Mouse (Mus musculus): ENCODE data around the gene Apoe. TPM values are rescaled to one million over a fixed set of nuclear protein-coding genes. Genes with fewer than 3 reads are reported as not detected.
A peak's percentile ranks its signal among the peaks of the same experiment; 100 is the strongest.

Gene Apoe
- polyA plus RNA-seq, 1 experiment = 393 TPM

DNA sequence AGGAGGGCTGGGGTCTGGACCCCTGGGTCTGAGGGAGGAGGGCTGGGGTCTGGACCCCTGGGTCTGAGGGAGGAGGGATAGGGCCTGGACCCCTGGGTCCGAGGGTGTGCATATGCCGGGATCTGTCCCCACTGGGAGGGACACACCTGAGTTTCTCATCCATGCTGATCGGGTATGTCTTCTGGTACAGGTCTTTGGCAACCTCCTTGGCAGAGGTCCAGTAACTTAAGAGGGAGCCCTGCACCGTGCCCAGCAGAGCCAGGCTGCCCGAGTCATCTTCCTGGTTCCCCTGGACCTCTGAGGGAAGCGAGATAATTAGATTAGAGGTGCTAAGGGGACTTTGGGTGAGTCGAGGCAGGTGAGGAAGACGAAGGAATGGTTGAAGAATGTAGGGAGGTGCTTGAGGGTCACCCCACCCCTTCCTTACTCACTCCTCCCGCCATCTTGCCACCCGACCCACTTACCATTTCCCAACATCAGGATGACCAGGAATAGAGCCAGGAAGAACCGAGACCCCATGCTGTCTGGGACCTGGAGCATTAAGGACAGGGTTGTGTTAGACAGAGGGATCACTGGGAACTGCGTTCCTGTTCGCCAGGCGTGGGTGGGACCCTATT lies 25.8 kb downstream of the Apoe start:
- DNase-seq (ENCODE audit: low read depth, low spot score) = no peak
- 44% methylated on average over 14 of the region's 14 CpGs for WGBS

DNA sequence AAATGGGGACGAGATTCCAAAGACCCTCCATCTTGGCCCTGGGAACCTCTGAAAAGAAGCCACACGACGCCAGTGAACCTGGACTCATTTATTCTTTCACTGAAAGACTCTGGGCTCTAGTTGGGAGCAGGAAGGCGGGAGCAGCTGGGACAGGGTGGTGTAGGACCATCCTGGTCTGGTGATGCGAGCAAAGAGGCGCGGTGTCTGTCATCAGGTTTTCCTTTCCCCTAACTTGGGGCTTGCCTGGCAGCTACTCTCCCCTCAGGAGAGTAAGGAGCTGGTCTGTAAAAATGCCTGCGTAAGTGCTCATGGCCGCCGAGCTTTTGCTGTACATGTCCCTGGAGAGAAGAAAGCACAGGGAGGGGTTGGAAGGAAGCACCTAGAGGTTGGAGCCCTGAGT lies 27.5 kb downstream of the Apoe start:
- no peak for DNase-seq (ENCODE audit: low read depth, low spot score)
- WGBS = 79% methylated on average over 10 of the region's 10 CpGs

DNA sequence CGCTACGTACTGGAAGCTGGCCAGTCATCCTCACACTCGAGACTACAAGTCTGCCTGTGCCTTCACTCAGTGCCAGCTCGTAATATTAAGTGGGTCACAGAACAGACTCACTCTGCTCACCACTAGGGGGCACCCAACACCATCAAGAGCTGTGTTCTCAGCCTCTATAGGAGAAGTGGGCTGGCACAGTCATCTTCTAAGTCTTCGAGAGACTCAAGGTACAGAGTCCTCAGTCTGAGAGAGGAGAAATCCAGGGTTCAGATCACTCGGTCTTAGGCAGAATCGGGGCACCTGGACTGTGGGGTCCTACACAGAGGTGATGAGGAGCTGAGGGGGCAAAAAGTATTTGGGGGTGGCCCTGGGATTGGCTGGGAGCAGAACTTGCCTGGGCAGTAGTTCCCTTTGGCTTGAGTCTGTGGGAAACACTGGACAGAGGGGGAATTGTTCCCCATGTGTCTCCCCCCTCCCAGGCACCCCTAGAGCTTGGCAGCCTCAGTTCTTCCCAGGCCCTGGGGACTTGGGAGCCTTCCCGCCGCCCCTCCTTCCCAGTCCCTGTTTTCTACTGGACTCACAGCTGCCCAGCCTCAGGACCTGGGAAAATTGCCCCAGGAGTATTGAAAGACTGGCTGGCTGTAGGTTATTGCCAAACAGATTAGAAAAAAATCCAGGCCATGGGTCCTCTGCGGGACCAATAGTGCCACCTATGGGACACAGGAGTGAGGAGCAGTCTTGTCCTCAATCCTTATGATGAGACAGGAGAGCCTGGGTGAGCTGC lies 29.9 kb downstream of the Apoe start:
- WGBS = 0% methylated on average over 10 of the region's 10 CpGs

DNA sequence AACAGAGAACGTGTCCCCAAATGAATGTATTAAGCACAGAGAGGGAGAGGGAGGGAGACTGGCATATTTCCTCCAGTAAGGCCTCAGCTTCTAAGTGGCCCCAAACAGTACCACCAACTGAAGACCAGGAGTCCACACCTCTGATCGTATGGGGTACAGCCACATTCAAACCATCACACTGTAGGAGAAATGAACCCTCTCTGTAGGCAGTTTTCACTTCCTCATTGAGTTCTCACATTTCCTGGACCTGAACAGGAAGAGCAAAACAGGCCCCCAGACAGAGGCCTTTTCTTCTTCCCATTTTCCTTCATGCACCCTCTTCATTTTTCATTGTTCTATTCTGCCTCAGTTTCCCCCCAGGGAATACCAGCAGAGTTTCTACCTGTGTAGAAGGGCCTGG lies 31.6 kb downstream of the Apoe start:
- DNase-seq (ENCODE audit: low read depth, low spot score) = no peak
- WGBS = 84% methylated on average over 2 of the region's 2 CpGs

More for the DNA sequence above, 29.9 kb downstream of the Apoe start:
- peak; percentile 92 for DNase-seq (ENCODE audit: low read depth, low spot score)

DNA sequence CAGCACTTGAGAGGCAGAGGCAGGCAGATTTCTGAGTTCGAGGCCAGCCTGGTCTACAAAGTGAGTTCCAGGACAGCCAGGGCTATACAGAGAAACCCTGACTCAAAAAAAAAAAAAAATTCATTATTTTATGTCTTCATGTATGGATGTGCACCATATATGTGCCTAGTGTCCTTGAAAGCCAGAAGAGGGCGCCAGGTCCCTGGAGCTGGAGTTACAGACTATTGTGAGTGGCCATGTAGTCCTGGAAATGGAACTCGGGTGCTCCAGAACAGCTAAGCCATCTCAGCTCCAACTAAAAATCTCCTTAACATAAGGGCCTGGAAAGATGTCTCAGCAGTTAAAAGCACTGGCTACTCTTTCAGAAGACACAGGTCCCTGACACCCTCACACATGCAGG lies 32.2 kb downstream of the Apoe start:
- no peak for DNase-seq (ENCODE audit: low read depth, low spot score)
- 78% methylated on average over 3 of the region's 3 CpGs for WGBS

DNA sequence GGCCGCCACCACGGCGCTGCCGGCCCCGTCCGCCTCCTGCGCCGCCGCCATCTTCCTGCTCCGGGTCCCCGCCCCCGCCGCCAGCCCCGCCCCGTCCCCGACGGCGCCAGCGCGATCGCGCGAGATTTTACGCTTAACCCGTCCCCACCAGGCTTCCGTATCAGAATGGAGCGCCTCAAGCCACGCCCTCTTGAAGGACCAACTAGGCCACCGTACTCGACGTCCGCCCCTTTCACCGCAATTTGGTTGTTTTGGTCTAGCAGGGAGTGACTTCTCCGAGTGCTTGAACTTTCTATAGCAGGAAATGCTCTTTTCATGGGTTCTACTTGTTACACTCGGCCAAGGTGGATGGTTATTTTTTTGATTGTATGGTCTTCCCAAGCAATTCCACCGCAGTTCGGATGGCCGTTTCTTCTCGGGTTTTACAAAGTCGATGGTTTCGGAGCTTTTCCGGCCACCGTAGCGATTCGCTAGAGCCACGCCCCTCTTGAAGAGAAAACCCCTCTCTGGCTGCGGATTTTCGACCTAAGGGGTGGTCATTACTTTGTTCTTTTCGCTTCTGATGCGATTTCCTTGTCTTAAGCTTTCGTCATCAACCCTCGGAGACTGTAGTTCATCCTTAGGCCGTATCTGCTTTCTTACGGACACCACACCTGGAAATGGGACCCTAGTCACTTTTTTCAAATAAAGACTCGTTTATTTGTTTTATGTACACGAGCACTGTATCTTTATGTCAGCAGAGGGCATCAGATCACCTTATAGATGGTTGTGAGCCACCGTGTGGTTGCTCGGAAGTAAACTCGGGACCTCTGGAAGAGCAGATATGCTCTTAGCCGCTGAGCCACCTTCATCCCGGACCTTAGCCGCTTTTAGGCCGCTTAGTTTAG lies 33.8 kb downstream of the Apoe start, which contains the start of gene Clptm1:
Gene Clptm1 (minus strand): TSS at position 79 of the 887 bp plus-strand sequence.
- peak; percentile 89 for DNase-seq (ENCODE audit: low read depth, low spot score)
- WGBS = under 1% methylated on average over 61 of the region's 63 CpGs

DNA sequence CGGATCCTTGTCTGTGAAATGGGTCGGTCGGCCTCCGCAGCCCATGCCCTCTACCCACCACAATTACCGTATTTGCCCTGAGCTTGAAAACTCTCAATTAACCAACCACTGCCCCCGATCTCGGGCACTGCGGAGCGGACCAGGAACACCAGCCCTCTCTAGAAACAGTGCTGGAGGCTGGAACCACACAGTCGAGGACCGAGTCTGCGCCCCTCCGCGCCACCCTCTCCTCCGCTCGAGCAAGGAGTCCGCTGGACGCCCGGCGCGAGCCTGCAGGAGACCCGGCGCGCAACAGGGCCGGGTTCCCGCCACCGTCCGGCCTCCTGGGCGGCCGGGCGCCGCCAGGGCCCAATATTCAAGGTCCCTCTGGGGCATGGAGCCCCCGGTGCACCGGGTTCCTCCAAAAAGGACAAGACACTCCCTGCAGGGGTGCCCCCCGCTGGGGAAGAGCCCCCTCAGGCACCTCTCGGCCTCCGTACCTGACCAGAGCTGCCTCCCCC lies 34.5 kb downstream of the Apoe start:
- DNase-seq (ENCODE audit: low read depth, low spot score) = no peak
- 1% methylated on average over 37 of the region's 37 CpGs for WGBS

DNA sequence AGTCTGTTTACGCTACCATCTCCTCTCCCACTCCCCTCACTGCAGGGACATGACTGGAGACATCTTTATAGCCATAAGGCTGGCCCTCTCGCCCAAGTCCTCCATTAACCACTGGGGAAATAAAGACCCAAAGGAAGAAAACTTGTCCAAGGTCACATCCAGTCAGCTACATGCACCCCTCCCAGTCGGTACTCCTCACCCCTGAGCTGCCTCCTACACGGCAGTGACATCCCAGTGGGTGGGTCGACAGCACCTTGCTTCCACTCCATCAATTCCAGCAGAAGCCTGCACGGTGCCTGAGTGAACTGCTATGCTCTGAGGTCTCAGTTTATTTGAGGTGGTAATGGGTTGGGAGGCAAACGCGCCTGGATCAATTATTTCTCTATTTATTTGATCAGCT lies 35.0 kb downstream of the Apoe start:
- no peak for DNase-seq (ENCODE audit: low read depth, low spot score)
- 8% methylated on average over 8 of the region's 8 CpGs for WGBS

DNA sequence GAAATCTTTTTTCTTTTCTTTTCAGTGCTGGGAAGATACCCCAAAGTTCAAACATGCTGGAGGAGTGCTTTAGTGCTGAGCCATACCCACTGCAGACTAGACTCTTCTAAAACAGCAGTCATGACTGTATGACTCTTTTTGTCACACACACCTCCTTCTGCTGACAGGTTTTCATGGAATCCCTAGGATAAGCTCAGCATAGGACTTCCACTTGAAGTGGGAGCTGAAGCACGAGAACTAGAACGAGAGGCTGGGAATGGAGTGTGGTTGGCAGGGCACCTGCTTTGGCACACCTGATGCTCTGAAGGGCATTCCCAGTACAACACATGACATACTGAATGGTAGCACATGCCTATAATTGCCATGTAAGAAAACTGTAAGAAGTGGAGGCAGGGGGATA lies 46.4 kb downstream of the Apoe start:
- no peak for DNase-seq (ENCODE audit: low read depth, low spot score)
- WGBS = 95% methylated on average over 2 of the region's 2 CpGs

DNA sequence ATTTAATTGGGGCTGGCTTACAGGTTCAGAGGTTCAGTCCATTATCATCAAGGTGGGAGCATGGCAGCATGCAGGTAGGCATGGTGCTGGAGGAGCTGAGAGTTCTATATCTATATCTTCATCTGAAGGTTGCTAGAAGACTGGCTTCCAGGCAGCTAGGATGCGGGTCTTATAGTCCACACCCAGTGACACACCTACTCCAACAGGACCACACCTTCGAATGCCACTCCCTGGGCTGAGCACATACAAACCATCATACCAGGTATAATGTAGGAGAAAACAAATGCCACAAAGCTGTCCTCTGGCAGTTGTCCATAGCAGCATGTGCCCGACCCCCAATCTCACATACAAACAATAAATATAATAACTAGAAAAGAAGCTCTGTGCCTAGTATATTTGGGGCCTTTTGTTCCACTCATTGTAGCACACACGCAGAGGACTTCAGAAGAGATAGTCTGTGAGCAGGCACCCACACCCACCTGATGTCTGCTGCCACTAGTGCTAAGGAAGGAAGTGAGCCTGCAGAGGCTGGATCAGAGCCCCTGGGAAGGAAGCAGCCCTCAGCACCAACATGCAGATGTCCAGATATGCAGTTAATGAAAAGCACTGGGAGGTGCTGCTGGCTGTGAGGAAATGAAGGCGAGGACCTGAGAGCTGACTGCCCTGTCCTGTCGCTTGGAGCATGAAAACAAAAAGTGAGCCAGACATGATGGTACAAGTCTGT lies 47.8 kb downstream of the Apoe start:
- 56% methylated on average over 6 of the region's 6 CpGs for WGBS
- DNase-seq (ENCODE audit: low read depth, low spot score) = no peak

Other genes with a start within 250 kb of the Apoe start
- gene Mark4, start 240.4 kb downstream of the Apoe start, polyA plus RNA-seq (2012; rRNA removed) = 7.1 and 10.7 TPM in 2 replicates
- 6.0 and 6.6 TPM in 2 replicates for gene Exoc3l2, start 235.9 kb downstream of the Apoe start, polyA plus RNA-seq (2012; rRNA removed)
- gene Bloc1s3, start 190.8 kb downstream of the Apoe start, polyA plus RNA-seq (2012; rRNA removed) = 8.3 and 11.1 TPM in 2 replicates
- 106 and 108 TPM in 2 replicates for gene Trappc6a, start 190.8 kb downstream of the Apoe start, polyA plus RNA-seq (2012; rRNA removed)
- gene Nkpd1, start 181.3 kb downstream of the Apoe start, polyA plus RNA-seq (2012; rRNA removed) = 0.19 and 0.21 TPM in 2 replicates
- gene Ppp1r37, start 136.1 kb downstream of the Apoe start, polyA plus RNA-seq (2012; rRNA removed) = 77.1 and 78.1 TPM in 2 replicates
- gene Zfp296, start 121.9 kb downstream of the Apoe start, polyA plus RNA-seq (2012; rRNA removed) = 2.5 and 4.2 TPM in 2 replicates
- gene Gemin7, start 121.6 kb downstream of the Apoe start, polyA plus RNA-seq (2012; rRNA removed) = 95.0 and 95.2 TPM in 2 replicates
- gene Clasrp, start 94.7 kb downstream of the Apoe start, polyA plus RNA-seq (2012; rRNA removed) = 39.5 and 76.8 TPM in 2 replicates
- gene Relb, start 69.8 kb downstream of the Apoe start, polyA plus RNA-seq (2012; rRNA removed) = 76.0 and 88.5 TPM in 2 replicates
- 155 and 188 TPM in 2 replicates for gene Clptm1, start 34.2 kb downstream of the Apoe start, polyA plus RNA-seq (2012; rRNA removed)
- 201 and 493 TPM in 2 replicates for gene Apoc2, start 21.2 kb downstream of the Apoe start, polyA plus RNA-seq (2012; rRNA removed)
- gene Gm44805, start 17.8 kb downstream of the Apoe start, polyA plus RNA-seq (2012; rRNA removed) = 0.19 TPM in 1 of 2 replicates, not detected in the other
- 1.3 and 1.4 TPM in 2 replicates for gene Apoc4, start 17.7 kb downstream of the Apoe start, polyA plus RNA-seq (2012; rRNA removed)
- gene Apoc1, start 6.5 kb downstream of the Apoe start, polyA plus RNA-seq (2012; rRNA removed) = 0.29 and 1.9 TPM in 2 replicates
- gene Tomm40, start 16.2 kb upstream of the Apoe start, polyA plus RNA-seq (2012; rRNA removed) = 97.8 and 115 TPM in 2 replicates
- 132 and 182 TPM in 2 replicates for gene Nectin2, start 51.3 kb upstream of the Apoe start, polyA plus RNA-seq (2012; rRNA removed)
- gene Bcam, start 71.8 kb upstream of the Apoe start, polyA plus RNA-seq (2012; rRNA removed) = 27.0 and 28.4 TPM in 2 replicates
- gene Cblc, start 97.6 kb upstream of the Apoe start, polyA plus RNA-seq (2012; rRNA removed) = 78.4 and 107 TPM in 2 replicates
- gene Bcl3, start 123.6 kb upstream of the Apoe start, polyA plus RNA-seq (2012; rRNA removed) = 94.9 and 95.0 TPM in 2 replicates
- 0.19 and 0.25 TPM in 2 replicates for gene Gm19345, start 152.8 kb upstream of the Apoe start, polyA plus RNA-seq (2012; rRNA removed)
- gene Ceacam16, start 162.1 kb upstream of the Apoe start, polyA plus RNA-seq (2012; rRNA removed) = 0.47 and 0.66 TPM in 2 replicates
- 0.03 and 0.07 TPM in 2 replicates for gene Ceacam19, start 188.8 kb upstream of the Apoe start, polyA plus RNA-seq (2012; rRNA removed)
- 8.8 and 13.4 TPM in 2 replicates for gene Pvr, start 222.0 kb upstream of the Apoe start, polyA plus RNA-seq (2012; rRNA removed)

Data from large intestine, adult 2 months (tissue).